Mouse (Mus musculus): Measurements from ENCODE around the gene Uqcrfs1. TPM values are rescaled to one million over a fixed set of nuclear protein-coding genes. Genes with fewer than 3 reads are reported as not detected.

The Uqcrfs1 gene
- polyA plus RNA-seq, 1 experiment: 441 TPM

DNA sequence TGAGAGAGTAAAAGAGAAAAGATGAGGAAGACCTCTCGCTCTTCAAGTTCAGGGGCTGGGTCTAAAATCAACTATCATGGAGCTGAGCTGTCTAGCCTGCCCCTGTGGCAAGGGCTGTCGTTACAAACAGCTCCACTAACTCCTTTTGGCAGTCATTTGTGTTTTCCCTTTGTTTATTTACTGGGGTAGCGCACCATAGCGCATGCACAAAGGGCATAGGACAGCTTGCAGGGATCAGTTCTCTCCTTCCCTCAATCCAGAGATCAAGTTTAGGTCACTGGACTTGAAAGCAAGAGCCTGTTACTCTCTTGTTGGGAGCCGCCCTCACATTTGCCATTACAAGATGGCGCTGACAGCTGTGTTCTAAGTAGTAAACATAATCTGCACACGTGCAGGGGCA is 22.4 kb upstream of the Uqcrfs1 start:
- Histone ChIP-seq H3K27me3 (replicated peaks; ENCODE audit: control insufficient read depth, insufficient read depth, low read length) (no peaks in the 10 kb centered on the region), H3K4me1 (ENCODE audit: control insufficient read depth, insufficient read depth, low read length) (no peaks in the 10 kb centered on the region), H3K36me3 (ENCODE audit: control insufficient read depth, insufficient read depth, low read length) (no peaks in the 10 kb centered on the region), H3K27ac (ENCODE audit: insufficient read depth, low read depth, low read length) (no peak overlapping the region), H3K4me3 (ENCODE audit: insufficient read depth, low read depth, low read length) (no peak overlapping the region)
- WGBS: 74% methylated on average over 7 of the region's 7 CpGs
- TF ChIP-seq CTCF (conservative IDR thresholded peaks at IDR 0.05; ENCODE audit: insufficient read depth, insufficient read length, low read depth, low read length): no peak
- TF ChIP-seq POLR2A (IDR thresholded peaks at IDR 0.05; ENCODE audit: low read depth, low read length): no peak
- DNase-seq: no peak

- no peak overlapping the region for H3K4me3 ChIP-seq (ENCODE audit: insufficient read depth, low read depth, low read length)
- peak; percentile 74 for TF ChIP-seq CTCF (conservative IDR thresholded peaks at IDR 0.05; ENCODE audit: insufficient read depth, insufficient read length, low read depth, low read length)
- TF ChIP-seq POLR2A (IDR thresholded peaks at IDR 0.05; ENCODE audit: low read depth, low read length): no peak
- H3K27ac ChIP-seq (ENCODE audit: insufficient read depth, low read depth, low read length): no peak overlapping the region
- 54% methylated on average over 8 of the region's 8 CpGs for WGBS
- peak; percentile 64 for DNase-seq
- no peaks in the 10 kb centered on the region for H3K36me3 ChIP-seq (ENCODE audit: control insufficient read depth, insufficient read depth, low read length)
- H3K4me1 ChIP-seq (ENCODE audit: control insufficient read depth, insufficient read depth, low read length): no peaks in the 10 kb centered on the region
- no peaks in the 10 kb centered on the region for H3K27me3 ChIP-seq (replicated peaks; ENCODE audit: control insufficient read depth, insufficient read depth, low read length)
These were observed 21.6 kb upstream of the Uqcrfs1 start for GRCm38 (mm10) chr13:30566767-30567166.

DNA sequence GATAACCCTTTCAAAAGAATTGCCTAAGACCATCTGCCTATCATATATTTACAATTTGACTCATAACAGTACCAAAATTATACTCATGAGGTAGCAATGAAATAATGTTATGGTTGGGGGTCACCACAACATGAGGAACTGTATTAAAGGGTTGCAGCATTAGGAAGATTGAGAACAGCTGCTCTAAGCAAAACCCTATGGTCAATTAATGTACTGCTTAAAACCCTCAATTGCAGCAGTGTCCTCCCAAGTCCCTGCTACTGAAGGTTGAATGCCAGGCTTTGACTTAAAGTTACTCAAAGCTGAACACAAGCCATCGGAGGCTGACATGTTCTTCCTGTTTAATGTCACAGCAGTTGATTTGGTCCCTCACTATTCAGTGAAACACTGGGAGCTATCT is 15.4 kb upstream of the Uqcrfs1 start:
- no peaks in the 10 kb centered on the region for H3K27me3 ChIP-seq (replicated peaks; ENCODE audit: control insufficient read depth, insufficient read depth, low read length)

DNA sequence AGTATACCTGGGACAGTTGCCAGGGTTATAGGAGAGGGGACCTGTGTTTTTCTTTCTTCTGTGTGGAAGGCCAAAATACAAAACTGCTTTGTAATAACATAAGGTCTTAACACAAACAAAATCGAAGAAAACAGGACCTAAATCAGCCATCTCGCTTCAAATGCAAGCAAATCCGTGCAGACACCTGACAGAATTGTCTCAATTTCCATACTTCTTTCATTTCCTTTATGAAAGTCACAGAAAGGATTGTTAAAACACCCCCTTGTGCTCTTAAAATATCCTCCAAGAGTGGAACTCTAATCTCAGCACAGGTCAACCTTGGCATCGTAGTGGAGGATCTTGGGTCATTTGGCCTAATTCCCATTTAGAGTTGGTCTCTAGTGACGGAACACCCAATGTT is 14.9 kb upstream of the Uqcrfs1 start:
- WGBS: 83% methylated on average over 5 of the region's 5 CpGs
- H3K27ac ChIP-seq (ENCODE audit: insufficient read depth, low read depth, low read length): no peak overlapping the region
- DNase-seq: no peak
- no peak overlapping the region for H3K4me3 ChIP-seq (ENCODE audit: insufficient read depth, low read depth, low read length)
- H3K27me3 ChIP-seq (replicated peaks; ENCODE audit: control insufficient read depth, insufficient read depth, low read length): no peaks in the 10 kb centered on the region
- H3K4me1 ChIP-seq (ENCODE audit: control insufficient read depth, insufficient read depth, low read length): no peaks in the 10 kb centered on the region
- no peaks in the 10 kb centered on the region for H3K36me3 ChIP-seq (ENCODE audit: control insufficient read depth, insufficient read depth, low read length)
- TF ChIP-seq POLR2A (IDR thresholded peaks at IDR 0.05; ENCODE audit: low read depth, low read length): no peak
- no peak for TF ChIP-seq CTCF (conservative IDR thresholded peaks at IDR 0.05; ENCODE audit: insufficient read depth, insufficient read length, low read depth, low read length)

More for the DNA sequence above, 15.4 kb upstream of the Uqcrfs1 start:
- H3K4me1 ChIP-seq (ENCODE audit: control insufficient read depth, insufficient read depth, low read length): no peaks in the 10 kb centered on the region
- no peak overlapping the region for H3K4me3 ChIP-seq (ENCODE audit: insufficient read depth, low read depth, low read length)
- no peak for DNase-seq
- no peak overlapping the region for H3K27ac ChIP-seq (ENCODE audit: insufficient read depth, low read depth, low read length)
- no peaks in the 10 kb centered on the region for H3K36me3 ChIP-seq (ENCODE audit: control insufficient read depth, insufficient read depth, low read length)
- 81% methylated on average over 1 of the region's 1 CpGs for WGBS
- TF ChIP-seq CTCF (conservative IDR thresholded peaks at IDR 0.05; ENCODE audit: insufficient read depth, insufficient read length, low read depth, low read length): no peak
- TF ChIP-seq POLR2A (IDR thresholded peaks at IDR 0.05; ENCODE audit: low read depth, low read length): no peak

DNA sequence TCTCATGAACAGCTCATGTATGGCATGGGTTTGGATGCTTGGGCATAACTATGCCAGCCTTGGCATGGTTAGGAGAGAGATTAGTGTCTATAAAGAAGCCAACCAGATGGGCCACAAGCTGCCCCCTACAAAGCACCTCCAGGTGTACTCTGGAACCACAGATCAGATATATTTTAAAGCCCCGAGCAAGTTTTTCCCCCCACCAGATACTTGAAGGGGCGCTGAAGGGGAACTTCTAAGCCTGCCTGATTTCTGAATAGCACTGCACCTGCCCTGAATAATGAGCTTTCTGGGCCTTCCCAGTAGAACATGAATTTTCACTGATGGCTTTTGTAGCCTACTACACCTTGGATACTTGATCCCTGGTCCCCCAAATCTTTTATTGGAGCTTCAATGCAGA is 12.6 kb upstream of the Uqcrfs1 start:
- TF ChIP-seq POLR2A (IDR thresholded peaks at IDR 0.05; ENCODE audit: low read depth, low read length) (no peak), CTCF (conservative IDR thresholded peaks at IDR 0.05; ENCODE audit: insufficient read depth, insufficient read length, low read depth, low read length) (no peak)
- no peak for DNase-seq
- H3K27ac ChIP-seq (ENCODE audit: insufficient read depth, low read depth, low read length): no peak overlapping the region

DNA sequence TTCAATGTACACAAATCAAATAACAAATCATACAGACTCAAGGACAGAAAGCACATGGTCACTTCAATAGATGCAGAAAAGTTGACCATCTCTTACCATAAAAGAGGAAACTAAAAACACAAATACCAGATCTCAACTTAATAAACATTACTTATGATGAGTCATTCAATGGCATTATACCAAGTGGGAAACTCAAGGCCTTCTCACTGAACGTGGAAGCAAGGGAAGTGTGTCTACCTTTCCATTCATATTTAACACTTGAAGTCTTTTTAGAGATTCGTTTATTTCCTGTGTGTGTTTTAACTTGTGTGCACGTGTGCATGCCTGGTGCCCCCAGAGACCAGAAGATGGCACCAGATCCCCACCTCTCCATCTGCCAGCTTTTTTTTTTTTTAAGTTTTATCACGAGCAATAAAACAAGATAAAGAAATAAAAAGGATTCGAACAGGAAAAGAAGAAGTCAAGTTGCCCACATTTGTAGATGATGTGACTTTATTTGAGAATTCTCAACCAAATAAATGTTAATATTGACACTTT is 8.0 kb upstream of the Uqcrfs1 start:
- DNase-seq: no peak
- Histone ChIP-seq H3K4me1 (ENCODE audit: control insufficient read depth, insufficient read depth, low read length) (no peaks in the 10 kb centered on the region), H3K36me3 (ENCODE audit: control insufficient read depth, insufficient read depth, low read length) (no peaks in the 10 kb centered on the region), H3K4me3 (ENCODE audit: insufficient read depth, low read depth, low read length) (no peak overlapping the region), H3K27me3 (replicated peaks; ENCODE audit: control insufficient read depth, insufficient read depth, low read length) (no peaks in the 10 kb centered on the region), H3K27ac (ENCODE audit: insufficient read depth, low read depth, low read length) (no peak overlapping the region)
- 9% methylated on average over 5 of the region's 5 CpGs for WGBS
- TF ChIP-seq CTCF (conservative IDR thresholded peaks at IDR 0.05; ENCODE audit: insufficient read depth, insufficient read length, low read depth, low read length) (peak; percentile 37; the same call in 1 of the 2 replicates), POLR2A (IDR thresholded peaks at IDR 0.05; ENCODE audit: low read depth, low read length) (no peak)

More for the DNA sequence above, 12.6 kb upstream of the Uqcrfs1 start:
- Histone ChIP-seq H3K4me1 (ENCODE audit: control insufficient read depth, insufficient read depth, low read length) (no peaks in the 10 kb centered on the region), H3K4me3 (ENCODE audit: insufficient read depth, low read depth, low read length) (no peak overlapping the region), H3K36me3 (ENCODE audit: control insufficient read depth, insufficient read depth, low read length) (no peaks in the 10 kb centered on the region), H3K27me3 (replicated peaks; ENCODE audit: control insufficient read depth, insufficient read depth, low read length) (no peaks in the 10 kb centered on the region)
- WGBS: 75% methylated on average over 2 of the region's 2 CpGs

GRCm38 (mm10) chr13:30549339-30549738 is 4.2 kb upstream of the Uqcrfs1 start:
- Histone ChIP-seq H3K4me3 (ENCODE audit: insufficient read depth, low read depth, low read length) (no peak overlapping the region), H3K27ac (ENCODE audit: insufficient read depth, low read depth, low read length) (no peak overlapping the region), H3K4me1 (ENCODE audit: control insufficient read depth, insufficient read depth, low read length) (no peaks in the 10 kb centered on the region), H3K27me3 (replicated peaks; ENCODE audit: control insufficient read depth, insufficient read depth, low read length) (no peaks in the 10 kb centered on the region), H3K36me3 (ENCODE audit: control insufficient read depth, insufficient read depth, low read length) (no peaks in the 10 kb centered on the region)
- TF ChIP-seq POLR2A (IDR thresholded peaks at IDR 0.05; ENCODE audit: low read depth, low read length) (no peak), CTCF (conservative IDR thresholded peaks at IDR 0.05; ENCODE audit: insufficient read depth, insufficient read length, low read depth, low read length) (no peak)
- DNase-seq: no peak
- 81% methylated on average over 5 of the region's 5 CpGs for WGBS

Measured in kidney, adult 2 months (tissue).